Mouse (Mus musculus) thymus, postnatal 14 days (tissue): Measurements from ENCODE around the gene Chst13.

Experiments used
- DNase-seq: peaks from one replicate; pipeline ENCODE4 v3.0.0; 2021

Gene Chst13

DNA sequence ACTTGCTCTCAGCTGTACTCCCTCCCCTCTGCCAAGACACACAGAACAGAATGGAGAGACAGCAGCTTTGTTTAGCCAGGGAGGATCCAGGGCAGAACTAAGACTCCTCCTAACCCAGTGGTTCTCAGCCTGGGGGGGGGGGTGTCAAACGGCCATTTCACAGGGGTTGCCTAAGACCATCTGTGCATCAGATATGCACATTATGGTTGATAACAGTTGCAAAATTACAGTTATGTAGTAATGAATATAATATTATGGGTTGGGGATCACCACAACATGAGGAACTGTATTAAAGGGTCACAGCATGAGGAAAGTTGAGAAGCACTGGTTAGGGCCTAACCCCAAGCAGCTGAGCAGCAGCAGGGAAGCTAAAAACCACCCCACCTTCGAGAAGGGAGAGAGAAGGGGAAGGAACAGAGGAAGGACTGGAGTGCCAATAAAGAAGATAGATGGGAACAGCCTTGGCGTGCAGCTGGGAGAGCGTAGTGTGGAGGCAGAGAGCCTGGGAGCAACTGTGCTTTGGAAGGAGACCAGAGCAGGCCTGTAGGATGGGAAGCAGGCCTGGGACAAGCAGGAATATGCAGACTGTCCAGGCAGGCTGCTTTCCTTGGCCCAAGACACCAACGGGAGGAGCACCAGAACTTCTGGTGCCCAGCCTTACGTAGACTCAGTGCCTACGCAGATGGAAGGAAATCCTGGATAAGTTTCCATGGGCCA, 5.4 kb downstream of the Chst13 start:
- DNase-seq = no peak

DNA sequence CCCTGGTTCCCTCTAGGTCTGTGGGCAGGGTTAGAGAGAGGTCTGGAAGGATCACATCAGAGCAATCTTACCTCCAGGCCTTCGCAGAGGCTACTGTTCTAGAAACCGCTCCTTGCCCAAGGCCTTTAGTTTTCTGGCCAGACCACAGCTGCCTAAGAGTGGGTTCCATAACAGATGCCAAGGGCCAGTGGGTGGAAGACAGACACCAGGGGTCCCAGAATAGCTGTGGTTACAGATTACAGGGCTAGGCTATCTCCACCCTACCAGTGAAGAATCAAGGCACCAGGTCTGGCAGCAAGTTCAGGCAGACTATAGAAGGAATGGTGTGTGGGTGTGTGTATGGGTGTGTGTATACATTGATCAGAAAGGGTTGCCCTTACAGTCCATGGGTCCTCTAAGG, 6.0 kb downstream of the Chst13 start:
- no peak for DNase-seq

DNA sequence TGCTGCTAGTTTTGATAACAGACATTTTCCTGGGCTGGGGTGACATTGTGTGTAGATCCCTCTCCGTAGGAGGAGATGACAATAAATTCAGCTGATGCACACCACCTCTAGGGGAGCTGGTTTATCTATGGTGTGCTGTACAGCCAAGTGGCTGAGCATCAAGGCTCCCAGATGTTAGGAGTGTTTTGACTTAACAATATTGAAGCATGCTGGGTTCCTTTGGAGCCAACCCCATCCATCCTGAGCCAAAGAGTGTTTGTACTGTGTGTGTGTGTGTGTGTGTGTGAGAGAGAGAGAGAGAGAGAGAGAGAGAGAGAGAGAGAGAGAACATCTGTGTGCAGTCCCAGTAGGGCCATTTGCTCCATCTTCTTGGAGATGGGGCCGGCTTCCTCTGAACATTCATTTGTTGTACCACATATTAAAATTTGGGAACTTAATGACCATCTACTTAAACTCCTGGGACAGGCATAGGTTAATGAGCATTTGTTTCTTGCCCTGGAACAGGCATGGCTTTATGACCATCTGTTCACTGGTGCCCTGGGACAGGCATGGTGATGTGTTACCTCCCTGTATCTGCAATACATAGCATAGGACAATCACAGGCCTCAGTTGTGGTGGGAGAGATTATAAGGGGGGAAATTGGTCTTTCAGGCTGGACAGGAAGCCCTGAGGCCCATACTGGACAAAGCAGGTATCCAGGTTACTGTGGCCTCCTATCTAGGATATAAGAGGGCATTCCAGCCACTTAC, 7.3 kb downstream of the Chst13 start:
- DNase-seq = no peak

DNA sequence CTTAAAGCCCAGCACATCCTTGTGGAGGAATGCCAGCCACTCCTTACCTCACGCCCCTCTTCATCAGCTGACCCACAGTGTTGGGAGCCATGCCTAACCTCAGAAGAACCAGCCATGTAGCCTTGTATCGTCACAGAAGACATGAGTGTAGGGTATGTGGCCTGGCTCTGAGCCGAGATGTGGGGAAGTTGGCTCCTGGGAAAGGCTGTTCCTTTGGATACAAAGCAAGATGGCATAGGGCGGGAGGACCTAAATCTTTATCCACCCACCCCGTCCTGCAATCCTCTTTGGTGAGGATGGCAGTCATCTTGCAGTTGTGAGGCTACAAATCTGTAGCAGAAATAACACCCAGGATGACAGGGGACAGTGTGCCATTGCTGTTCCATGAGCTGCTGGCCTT, 9.0 kb downstream of the Chst13 start:
- DNase-seq = no peak

DNA sequence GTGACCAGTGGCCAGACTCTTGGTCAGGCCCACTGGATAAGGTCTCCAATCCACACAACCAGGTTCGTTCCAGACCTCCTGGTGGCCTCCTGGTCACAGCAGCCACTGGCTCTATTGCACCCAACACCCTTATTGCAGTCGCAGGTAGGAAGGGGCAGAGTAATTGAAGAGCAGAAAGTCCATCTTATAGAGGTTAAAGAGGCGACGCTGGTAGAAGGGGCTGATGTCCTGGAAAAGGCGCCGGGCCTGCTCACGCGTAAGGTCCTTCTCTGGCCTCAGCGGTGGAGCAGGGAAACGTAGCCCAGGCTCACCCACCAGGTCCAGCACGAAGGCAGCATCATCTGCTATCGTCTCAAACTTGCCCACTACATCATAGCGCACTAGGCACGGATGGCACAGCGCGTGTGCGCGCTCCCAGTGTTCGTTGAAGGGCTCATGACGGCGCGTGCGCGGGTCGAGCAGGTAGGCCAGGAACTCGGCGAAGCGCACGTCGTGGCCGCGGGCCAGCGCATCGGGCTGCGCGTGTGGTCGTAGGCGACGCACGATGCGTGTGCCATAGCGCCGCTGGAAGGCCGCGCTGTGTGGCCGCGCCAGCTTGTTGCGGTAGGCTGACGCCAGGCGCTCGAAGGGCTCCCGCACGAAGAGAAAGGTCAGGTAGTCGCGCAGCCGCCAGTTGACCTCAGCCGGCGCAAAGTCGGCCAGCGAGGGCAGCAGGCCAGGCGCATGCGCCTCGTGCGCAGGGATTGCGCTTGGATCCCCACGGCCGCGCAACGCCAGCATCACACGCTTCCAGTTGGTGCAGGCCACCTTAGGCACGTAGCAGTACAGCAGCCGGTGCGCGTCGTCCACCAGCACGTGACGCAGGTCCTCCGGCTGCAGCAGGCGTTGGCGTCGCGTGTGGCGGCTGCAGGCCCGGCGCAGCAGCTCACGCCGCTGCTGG, 15.9 kb downstream of the Chst13 start:
- DNase-seq = no peak

DNA sequence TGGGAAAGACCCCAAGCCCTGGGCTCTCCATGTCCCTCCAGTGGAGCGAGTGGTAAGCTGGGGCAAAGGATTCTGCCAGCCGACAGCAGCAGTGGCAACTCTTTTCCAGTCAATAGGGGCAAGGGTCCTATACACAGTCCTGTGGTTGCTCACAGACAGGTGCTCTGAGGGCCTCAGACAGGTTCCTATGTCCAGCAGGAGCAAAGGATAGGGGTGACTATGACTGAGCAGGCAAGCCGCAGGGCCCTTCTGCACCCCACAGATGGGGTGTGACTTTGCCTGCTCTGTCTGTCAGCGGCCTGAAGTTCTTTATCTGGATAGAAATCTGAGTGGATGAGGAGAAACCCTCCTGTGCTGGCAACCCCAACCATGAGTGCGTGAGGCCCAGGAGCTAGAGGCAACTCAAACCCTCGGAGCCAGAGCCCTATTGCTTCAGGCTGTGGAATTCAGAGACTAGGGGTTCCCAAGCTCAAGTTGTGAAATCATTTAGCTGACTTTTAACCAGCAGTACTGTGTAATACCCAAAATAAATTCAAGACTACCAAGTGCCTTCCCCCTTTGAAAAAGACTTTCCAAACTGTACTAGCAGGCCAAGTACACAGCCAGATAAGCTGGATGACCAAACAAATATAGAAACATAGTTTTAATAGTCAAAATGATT, 18.5 kb downstream of the Chst13 start:
- DNase-seq = no peak

DNA sequence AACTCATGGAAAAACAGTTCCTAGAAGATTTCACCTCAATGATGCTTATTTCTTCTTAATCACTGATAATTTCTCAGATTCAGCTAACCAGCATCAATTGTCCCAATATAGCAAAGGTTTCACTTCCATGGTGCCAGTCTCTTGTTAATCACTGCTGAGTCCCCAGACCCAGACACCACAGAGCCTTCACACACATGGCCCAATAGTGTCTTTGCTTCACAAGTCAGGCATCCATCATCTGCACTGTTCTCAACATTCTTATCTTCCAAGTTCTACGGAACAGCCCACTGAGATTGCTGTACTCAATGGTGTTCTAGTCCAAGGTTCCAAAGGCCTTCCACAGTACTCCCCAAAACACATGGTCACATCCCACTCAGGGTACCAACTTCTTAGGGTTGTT, 24.1 kb downstream of the Chst13 start, which contains the start of gene BC048671:
Gene BC048671, plus strand, starts transcription at position 301 of the 400 bp plus-strand sequence.
- no peak for DNase-seq

DNA sequence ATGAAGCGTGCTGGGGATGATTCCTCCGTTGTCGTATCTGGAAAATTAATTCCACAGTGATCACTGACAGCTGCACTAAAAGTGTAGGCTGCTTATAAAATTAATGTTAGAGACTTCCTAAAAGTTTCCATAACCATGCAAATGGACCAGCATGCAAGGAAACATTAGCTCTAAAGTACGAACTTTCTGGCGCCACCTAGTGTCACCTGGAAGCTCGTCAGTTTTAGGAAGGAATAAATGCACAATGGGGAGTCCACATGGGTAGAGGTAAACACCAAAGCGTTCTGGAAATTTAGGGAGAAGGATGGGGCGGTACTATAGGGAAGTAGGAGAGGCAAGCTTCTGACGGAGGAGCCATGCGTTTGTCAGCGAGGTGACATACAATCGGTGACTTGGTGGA, 36.7 kb downstream of the Chst13 start:
- DNase-seq = no peak
